8 mouse cellular contexts compared by ENCODE assay signal in the genomic region with DNA sequence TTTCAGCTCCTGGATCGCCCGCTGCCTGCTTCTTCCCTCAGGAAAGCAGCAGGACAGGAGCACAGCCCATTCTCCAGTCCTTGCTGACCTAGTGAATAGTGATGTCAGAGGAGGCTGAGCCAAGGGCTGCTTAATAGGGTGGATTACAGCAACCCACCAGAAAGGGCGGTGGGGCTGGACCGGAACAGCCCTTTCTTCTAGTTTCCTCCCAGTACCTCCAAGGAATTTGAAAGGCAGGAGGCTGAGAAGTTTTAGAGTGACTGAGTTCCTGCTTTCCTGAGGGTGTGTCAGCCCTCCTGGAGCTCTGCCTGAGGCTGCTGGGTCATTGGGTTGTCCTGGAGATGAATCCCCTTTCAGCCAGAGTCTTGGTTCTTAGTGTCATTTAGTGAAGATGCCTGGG. TPM values are rescaled to one million over a fixed set of nuclear protein-coding genes. Genes with fewer than 3 reads are reported as not detected.
DNase-seq lines count a peak whose midpoint lies in the region; ATAC-seq and TF ChIP-seq lines count a peak whose summit lies in the region.

No protein-coding gene starts in this region.

- H3K27me3 ChIP-seq in forebrain, embryonic 10.5 days (ENCODE audit: poor library complexity, severe bottlenecking) = no peaks in the 10 kb centered on the region
- no peaks in the 10 kb centered on the region for H3K27me3 ChIP-seq in forebrain, embryonic 12.5 days
- H3K27me3 ChIP-seq in E14TG2a.4 (ENCODE audit: insufficient read depth, low read length) = no peaks in the 10 kb centered on the region
- H3K27me3 ChIP-seq in heart, embryonic 12.5 days (replicated peaks) = no peaks in the 10 kb centered on the region

- H3K4me1 ChIP-seq in forebrain, embryonic 10.5 days = peaks cover 26% of the 10 kb centered on the region
- H3K4me1 ChIP-seq in forebrain, embryonic 12.5 days = peaks cover 21% of the 10 kb centered on the region
- peaks cover 88% of the 10 kb centered on the region for H3K4me1 ChIP-seq in E14TG2a.4 (replicated peaks; ENCODE audit: low read depth, low read length)
- H3K4me1 ChIP-seq in heart, embryonic 12.5 days (replicated peaks) = peaks cover 61% of the 10 kb centered on the region

- DNase-seq in forebrain, embryonic 10.5 days (ENCODE audit: extremely low spot score, low spot score) = no peak
- peak; percentile 65 to 80 for DNase-seq in kidney, postnatal 36 days
- no peak for DNase-seq in ovary, postnatal 14 days (ENCODE audit: low spot score)
- DNase-seq in cerebellum, postnatal 14 days = no peak
- no peak for DNase-seq in spleen, adult 12 weeks (ENCODE audit: low spot score)

- H3K27ac ChIP-seq in forebrain, embryonic 10.5 days = 0 out of 2 replicates have a peak overlapping the region, but pooled peaks have one; percentile 3
- H3K27ac ChIP-seq in forebrain, embryonic 12.5 days = no peak overlapping the region
- H3K27ac ChIP-seq in heart, embryonic 12.5 days (ENCODE audit: poor library complexity, severe bottlenecking) = 0 out of 2 replicates have a peak overlapping the region, but pooled peaks have one; percentile 9

- no peak for ATAC-seq in forebrain, embryonic 12.5 days (ENCODE audit: low FRiP score)
- ATAC-seq in heart, embryonic 12.5 days (ENCODE audit: insufficient number of reproducible peaks, low FRiP score) = peak; percentile 73

- H3K4me3 ChIP-seq in forebrain, embryonic 10.5 days = no peak overlapping the region
- H3K4me3 ChIP-seq in forebrain, embryonic 12.5 days (replicated peaks) = no peak overlapping the region
- H3K4me3 ChIP-seq in E14TG2a.4 (replicated peaks; ENCODE audit: low read length) = peak overlapping the region; percentile 66
- no peak overlapping the region for H3K4me3 ChIP-seq in heart, embryonic 12.5 days

- H3K36me3 ChIP-seq in forebrain, embryonic 10.5 days (replicated peaks) = peaks cover 19% of the 10 kb centered on the region
- H3K36me3 ChIP-seq in forebrain, embryonic 12.5 days (replicated peaks) = 0 out of 2 replicates have a peak, but pooled peaks cover 3% of the 10 kb centered on the region
- H3K36me3 ChIP-seq in E14TG2a.4 (ENCODE audit: insufficient read depth, low read length) = peaks cover 35% of the 10 kb centered on the region
- no peaks in the 10 kb centered on the region for H3K36me3 ChIP-seq in heart, embryonic 12.5 days

- peak; percentile 19 for TF ChIP-seq CTCF in E14TG2a.4 (conservative IDR thresholded peaks at IDR 0.05; ENCODE audit: low read length)

- H3K9me3 ChIP-seq in forebrain, embryonic 10.5 days = no peaks in the 10 kb centered on the region
- no peaks in the 10 kb centered on the region for H3K9me3 ChIP-seq in forebrain, embryonic 12.5 days
- no peaks in the 10 kb centered on the region for H3K9me3 ChIP-seq in E14TG2a.4 (ENCODE audit: low read length)
- H3K9me3 ChIP-seq in heart, embryonic 12.5 days (replicated peaks) = no peaks in the 10 kb centered on the region

- H3K4me2 ChIP-seq in forebrain, embryonic 12.5 days = no peak overlapping the region
- no peak overlapping the region for H3K4me2 ChIP-seq in heart, embryonic 12.5 days

- 57% methylated on average over 4 of the region's 4 CpGs for WGBS in forebrain, embryonic 10.5 days
- 45% methylated on average over 4 of the region's 4 CpGs for WGBS in forebrain, embryonic 12.5 days
- 74% methylated on average over 4 of the region's 4 CpGs for WGBS in heart, embryonic 12.5 days

- no peak overlapping the region for H3K9ac ChIP-seq in forebrain, embryonic 12.5 days
- no peak overlapping the region for H3K9ac ChIP-seq in heart, embryonic 12.5 days

RNA-seq across cellular contexts. Expression of a gene that starts 23.9 kb away (rescaled TPM):
- 15.9 and 17.2 TPM in 2 replicates for polyA plus RNA-seq in forebrain, embryonic 10.5 days (2016; fragmentation: Nextera tagmentation; extraction: Ambion mirVana)
- 22.3 and 24.0 TPM in 2 replicates for polyA plus RNA-seq in forebrain, embryonic 12.5 days (2016; fragmentation: Nextera tagmentation; extraction: Ambion mirVana)
- polyA plus RNA-seq in heart, embryonic 12.5 days (2016; fragmentation: Nextera tagmentation; extraction: Ambion mirVana) = 13.2 and 14.5 TPM in 2 replicates

Comparison
In these comparisons a context has a peak if more than half of its experiments do, and no peak if none do; other contexts are left out.
1. DNase-seq: peak in kidney, postnatal 36 days (2 of 2); none in forebrain, embryonic 10.5 days (single experiment), ovary, postnatal 14 days (single experiment), cerebellum, postnatal 14 days (0 of 2) and spleen, adult 12 weeks (single experiment).